Mouse (Mus musculus) T-helper 2 cell (primary cell): ENCODE results near the gene 2010111I01Rik.

Experiments
- in situ Hi-C: fragments of 300-600 bp; cut with MboI, MseI; formaldehyde crosslinking; loops from one replicate; pipeline ENCODE4 v1.15.1; 2025; ENCODE audit warnings: high pct_unique_total_duplicates

Gene 2010111I01Rik

DNA sequence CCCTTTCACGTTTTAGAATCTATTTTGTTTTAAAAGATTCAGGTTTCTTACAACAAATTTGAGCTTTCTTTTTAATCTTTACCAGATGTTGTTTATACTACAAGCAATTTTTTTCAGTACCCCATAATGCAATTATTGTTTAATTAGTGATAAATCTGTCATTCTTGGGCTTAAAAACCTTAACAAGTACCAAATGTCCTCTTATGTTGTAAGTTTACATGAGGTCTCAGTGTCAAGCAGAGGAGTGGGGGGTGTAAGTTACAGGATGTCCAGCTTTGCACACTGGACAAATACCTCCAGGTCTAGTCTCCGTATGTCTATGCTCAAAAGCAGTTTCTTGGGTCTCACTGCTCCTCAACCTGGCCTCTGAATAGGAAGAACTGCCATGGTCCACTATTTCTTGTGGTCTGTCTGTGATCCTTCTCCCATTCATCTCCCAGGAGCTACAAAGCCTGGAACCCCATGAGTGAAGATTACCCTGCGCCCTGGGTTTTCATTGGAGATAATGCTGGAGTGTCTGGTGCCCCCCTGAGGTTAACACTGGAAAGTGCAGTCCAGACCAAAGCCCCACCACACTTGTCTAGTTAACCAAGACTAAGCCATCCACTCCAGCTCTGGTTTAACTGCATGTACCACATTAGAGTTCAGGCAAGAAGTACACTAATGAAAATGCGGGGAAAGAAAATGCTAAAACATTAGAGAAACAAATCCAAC is 370.9 kb downstream of the 2010111I01Rik start:
- in situ Hi-C loops, result no loop called here

DNA sequence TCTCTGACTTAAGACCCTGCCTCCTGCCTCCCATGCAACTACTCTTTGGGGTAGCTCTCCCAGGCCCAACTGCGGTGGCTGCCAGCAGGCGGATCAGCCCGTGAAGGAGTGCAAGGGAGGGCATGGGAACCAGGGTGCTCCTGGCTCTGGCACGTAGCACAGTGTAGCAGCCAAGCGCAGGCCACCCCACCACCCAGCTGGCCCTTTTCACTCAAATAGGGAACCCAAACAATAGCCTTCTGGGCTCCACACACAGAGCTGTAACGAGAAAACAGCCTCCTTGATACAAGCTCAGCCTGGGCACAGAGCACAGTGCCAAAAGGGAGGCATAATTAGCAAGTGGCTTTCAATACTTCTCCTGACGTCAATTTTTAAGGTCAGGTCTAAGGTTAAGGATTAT is 371.6 kb downstream of the 2010111I01Rik start:
- in situ Hi-C loops, result no loop called here

- in situ Hi-C loops, result no loop called here
Measured at GRCm38 (mm10) chr13:63337239-63337960, 372.7 kb downstream of the 2010111I01Rik start.

DNA sequence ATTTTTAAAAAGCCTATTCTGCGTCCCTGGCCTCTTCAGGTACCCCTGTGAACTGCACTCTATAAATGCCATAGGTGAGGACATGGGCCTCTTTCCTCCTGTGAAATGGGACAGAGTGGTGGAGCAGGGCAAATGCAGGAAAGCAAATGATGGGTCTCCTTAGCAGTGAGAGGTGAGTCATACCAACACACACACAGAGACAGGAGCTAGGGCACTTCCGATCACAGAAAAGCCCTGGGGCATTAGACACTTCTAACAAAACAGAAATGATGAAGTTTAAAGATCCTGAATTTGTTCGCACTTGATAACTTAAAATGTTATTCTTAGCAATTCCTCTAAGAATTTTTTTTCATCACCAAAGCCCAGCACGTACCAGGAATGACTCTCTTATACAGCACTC is 375.3 kb downstream of the 2010111I01Rik start:
- in situ Hi-C loops, result no loop called here

DNA sequence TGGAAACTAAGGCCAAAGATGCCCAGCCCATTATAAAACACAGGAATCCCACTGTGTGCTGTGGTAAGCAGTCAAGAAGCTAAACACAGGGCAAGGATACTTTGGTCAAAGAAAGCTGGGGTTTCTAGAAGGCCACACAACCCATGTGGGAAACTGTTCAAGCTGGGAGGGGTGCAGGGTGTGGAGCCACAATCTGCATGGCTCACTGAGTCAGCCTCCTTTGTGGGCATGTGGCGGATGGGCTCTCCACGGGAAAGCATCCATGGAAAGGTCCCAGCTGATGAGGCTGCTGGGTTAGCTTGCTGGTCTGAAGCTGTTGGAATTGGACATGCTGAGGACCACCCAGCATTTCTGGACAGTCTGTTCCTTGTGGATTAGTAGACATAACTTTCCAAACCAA is 378.1 kb downstream of the 2010111I01Rik start:
- in situ Hi-C loops, result no loop called here

- in situ Hi-C loops, result no loop called here
Measured at GRCm38 (mm10) chr13:63344481-63344880, 379.8 kb downstream of the 2010111I01Rik start.

GRCm38 (mm10) chr13:63345476-63346225 is 381.0 kb downstream of the 2010111I01Rik start:
- in situ Hi-C loops, result no loop called here

DNA sequence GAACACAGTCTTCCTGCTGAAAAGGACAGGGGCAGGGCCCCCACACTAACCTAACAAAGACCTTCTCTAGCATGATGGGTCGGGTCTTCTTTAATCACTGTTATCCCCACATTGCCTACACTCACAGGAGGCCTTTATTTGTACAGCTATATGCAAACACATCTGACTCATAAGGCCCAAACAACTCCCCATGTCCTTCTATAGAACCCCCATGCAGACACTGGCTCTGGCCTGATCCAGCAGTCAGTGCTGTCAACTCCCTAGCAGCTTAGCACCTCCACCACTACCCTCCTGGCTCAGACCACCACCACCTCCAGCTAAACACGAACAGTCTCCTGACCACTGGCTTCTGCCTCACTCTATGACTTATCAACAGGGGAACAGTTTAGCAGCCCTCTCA is 382.9 kb downstream of the 2010111I01Rik start:
- in situ Hi-C loops, result no loop called here

- in situ Hi-C loops, result loop anchor here (25.0 kb wide), 1 partner anchor 687 kb away; no protein-coding TSS in a partner anchor
Measured at GRCm38 (mm10) chr13:63350076-63350475, 385.4 kb downstream of the 2010111I01Rik start.

GRCm38 (mm10) chr13:63353312-63353711 is 388.6 kb downstream of the 2010111I01Rik start:
- in situ Hi-C loops, result loop anchor here (25.0 kb wide), 1 partner anchor 684 kb away; no protein-coding TSS in a partner anchor

DNA sequence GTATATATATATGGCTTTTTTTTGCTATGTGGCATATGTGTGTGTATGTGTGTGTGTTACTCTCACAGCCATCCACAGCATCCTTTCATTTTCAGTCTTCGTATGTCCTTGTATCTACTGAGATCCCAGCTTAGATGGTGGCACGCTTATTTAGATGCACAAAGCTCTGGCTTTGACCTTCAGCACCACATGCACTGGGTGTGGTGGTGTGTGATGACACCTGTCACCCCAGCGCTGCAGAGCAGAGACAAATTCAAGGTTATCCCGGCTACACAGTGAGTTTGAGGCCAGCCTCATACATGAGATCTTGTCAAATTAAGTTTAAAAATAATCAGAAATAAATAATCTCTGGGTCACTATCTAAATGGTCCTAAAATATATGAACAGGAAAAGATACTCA is 391.4 kb downstream of the 2010111I01Rik start:
- in situ Hi-C loops, result loop anchor here (25.0 kb wide), 1 partner anchor 681 kb away; no protein-coding TSS in a partner anchor

DNA sequence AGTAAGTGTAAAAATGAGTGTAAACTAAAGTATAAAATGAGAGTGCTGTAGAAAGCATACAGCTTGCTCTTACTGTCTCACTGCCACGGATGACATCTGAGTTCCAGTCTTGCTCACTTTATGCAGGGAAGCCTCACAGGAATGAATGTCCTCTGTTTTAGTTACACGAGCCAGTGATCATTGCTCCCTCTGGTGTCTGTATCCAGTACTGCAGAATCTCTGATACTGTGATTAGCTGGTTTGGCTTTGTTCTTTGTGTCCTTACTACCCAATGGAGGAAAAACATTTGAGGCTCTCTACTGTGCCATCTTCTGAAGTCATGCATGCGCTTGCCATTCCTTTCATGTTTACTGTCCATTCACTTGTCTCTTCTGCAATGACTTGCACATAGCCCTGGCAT is 391.9 kb downstream of the 2010111I01Rik start:
- in situ Hi-C loops, result loop anchor here (25.0 kb wide), 1 partner anchor 681 kb away; no protein-coding TSS in a partner anchor

DNA sequence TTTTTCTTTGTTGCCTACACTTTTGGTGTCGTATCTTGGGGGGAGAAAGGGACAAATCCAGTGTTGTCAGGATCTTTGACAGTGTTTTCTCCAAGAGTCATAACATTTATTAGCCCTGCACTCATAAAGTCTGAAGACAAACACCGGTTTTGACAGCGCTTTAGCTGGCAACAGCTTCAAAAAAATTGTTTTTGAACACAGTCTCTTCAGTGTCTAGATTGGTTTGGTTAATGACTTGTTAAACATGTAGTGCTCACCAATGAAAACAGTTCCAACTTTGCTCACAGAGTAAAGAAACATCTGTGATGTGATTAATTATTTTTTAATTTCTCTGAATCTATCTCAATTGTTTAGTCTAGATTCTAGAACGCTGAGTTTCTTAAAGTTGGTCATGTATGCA is 394.7 kb downstream of the 2010111I01Rik start:
- in situ Hi-C loops, result loop anchor here (25.0 kb wide), 1 partner anchor 678 kb away; no protein-coding TSS in a partner anchor

GRCm38 (mm10) chr13:63360111-63360885 is 395.6 kb downstream of the 2010111I01Rik start:
- in situ Hi-C loops, result loop anchor here (25.0 kb wide), 1 partner anchor 677 kb away; no protein-coding TSS in a partner anchor

- in situ Hi-C loops, result loop anchor here (25.0 kb wide), 1 partner anchor 676 kb away; no protein-coding TSS in a partner anchor
Measured at GRCm38 (mm10) chr13:63361755-63362154, 397.1 kb downstream of the 2010111I01Rik start.

DNA sequence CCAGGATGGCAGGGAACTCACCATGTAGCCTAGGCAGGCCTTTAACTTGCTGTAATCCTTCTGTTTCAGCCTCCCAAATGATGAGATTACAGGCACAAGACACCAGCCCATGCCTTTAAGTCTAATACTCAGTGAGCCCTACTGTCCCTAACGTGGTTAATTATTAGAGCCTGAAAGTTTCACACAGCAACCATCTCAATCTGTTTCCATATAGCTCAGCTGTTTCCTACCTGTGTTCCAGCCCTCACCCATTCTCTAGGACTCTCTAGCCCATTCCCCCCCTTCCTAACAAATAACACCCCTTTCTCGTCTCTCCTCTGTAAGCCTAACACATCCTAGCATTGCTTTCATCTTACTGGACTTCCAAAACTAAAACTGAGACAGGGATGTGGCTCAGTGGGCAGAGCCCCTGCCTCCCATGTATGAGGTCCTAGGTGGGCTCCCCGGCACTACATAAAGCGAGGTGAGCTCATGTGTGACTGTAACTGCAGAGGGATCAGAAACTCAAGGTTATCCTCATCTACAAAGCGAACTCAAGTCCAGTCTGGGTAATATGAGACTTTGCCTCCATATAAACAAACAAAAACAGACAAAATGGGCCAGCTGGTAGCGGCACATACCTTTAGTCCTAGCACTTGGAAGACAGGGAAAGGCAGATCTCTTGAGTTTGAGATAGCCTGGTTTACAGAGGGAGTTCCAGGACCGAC is 408.9 kb downstream of the 2010111I01Rik start:
- in situ Hi-C loops, result loop anchor here (25.0 kb wide), 1 partner anchor 664 kb away; no protein-coding TSS in a partner anchor
